In genomic region chrX:84932715-84933473, GRCm38 (mm10) we compare ENCODE assay signal across 9 mouse cellular contexts.
DNase-seq lines count a peak whose midpoint lies in the region; ATAC-seq lines count a peak whose summit lies in the region.
"Had no signal": no experiment of that assay in that cellular context is flagged by ENCODE, and none has a peak within 500 bp of the region (broad histone marks: within the 10 kb centered on the region; RNA-seq: fewer than 3 reads in every experiment).

No protein-coding gene starts in this region.

- no peaks in the 10 kb centered on the region for H3K36me3 ChIP-seq in heart, embryonic 11.5 days (ENCODE audit: control insufficient read depth, insufficient read depth, low read length)
- no peaks in the 10 kb centered on the region for H3K36me3 ChIP-seq in liver, embryonic 12.5 days
- H3K36me3 ChIP-seq: neural tube, embryonic 12.5 days had no signal

- no peaks in the 10 kb centered on the region for H3K9me3 ChIP-seq in heart, embryonic 11.5 days (replicated peaks; ENCODE audit: control insufficient read depth, low read length)
- no peaks in the 10 kb centered on the region for H3K9me3 ChIP-seq in liver, embryonic 12.5 days (replicated peaks)
- H3K9me3 ChIP-seq: neural tube, embryonic 12.5 days had no signal

- H3K4me3 ChIP-seq in heart, embryonic 11.5 days (ENCODE audit: low read depth, low read length), result no peak overlapping the region
- no peak overlapping the region for H3K4me3 ChIP-seq in liver, embryonic 12.5 days
- H3K4me3 ChIP-seq: neural tube, embryonic 12.5 days had no signal

- no peak overlapping the region for H3K27ac ChIP-seq in heart, embryonic 11.5 days (ENCODE audit: low read depth, low read length)
- no peak overlapping the region for H3K27ac ChIP-seq in liver, embryonic 12.5 days
- H3K27ac ChIP-seq: neural tube, embryonic 12.5 days had no signal

- WGBS in heart, embryonic 11.5 days (ENCODE audit: insufficient replicate concordance), result 70% methylated on average over 10 of the region's 10 CpGs
- WGBS in liver, embryonic 12.5 days (ENCODE audit: insufficient replicate concordance), result 64% methylated on average over 10 of the region's 10 CpGs

- no peaks in the 10 kb centered on the region for H3K4me1 ChIP-seq in heart, embryonic 11.5 days (ENCODE audit: control insufficient read depth, insufficient read depth, low read length)
- H3K4me1 ChIP-seq in liver, embryonic 12.5 days, result no peaks in the 10 kb centered on the region
- H3K4me1 ChIP-seq: neural tube, embryonic 12.5 days had no signal

- intact Hi-C loops in heart, postnatal 10 days (cut with DNase I), result no loop called here

- no peaks in the 10 kb centered on the region for H3K27me3 ChIP-seq in heart, embryonic 11.5 days (ENCODE audit: control insufficient read depth, insufficient read depth, low read length)
- H3K27me3 ChIP-seq in liver, embryonic 12.5 days (replicated peaks), result no peaks in the 10 kb centered on the region
- H3K27me3 ChIP-seq: neural tube, embryonic 12.5 days had no signal

- DNase-seq in heart, postnatal 10 days, result peak; percentile 4 to 11
- DNase-seq in gonadal fat pad, adult 2 months (ENCODE audit: low read depth), result peak; percentile 5
- peak; percentile 16 for DNase-seq in lung, postnatal 10 days
- no peak for DNase-seq in kidney, postnatal 25 days
- DNase-seq in T-cell, adult 2 months (ENCODE audit: low spot score), result no peak

- H3K9ac ChIP-seq in heart, embryonic 11.5 days (ENCODE audit: low read depth, low read length), result no peak overlapping the region
- no peak overlapping the region for H3K9ac ChIP-seq in liver, embryonic 12.5 days
- H3K9ac ChIP-seq: neural tube, embryonic 12.5 days had no signal

- ATAC-seq in heart, embryonic 11.5 days (replicated peaks; ENCODE audit: insufficient number of reproducible peaks, low FRiP score, low TSS enrichment), result no peak
- peak; percentile 90 for ATAC-seq in cerebellum, adult (ENCODE audit: insufficient number of reproducible peaks, low FRiP score, low TSS enrichment)
- ATAC-seq in liver, embryonic 12.5 days, result no peak

- no peak overlapping the region for H3K4me2 ChIP-seq in heart, embryonic 11.5 days
- no peak overlapping the region for H3K4me2 ChIP-seq in liver, embryonic 12.5 days
- H3K4me2 ChIP-seq: neural tube, embryonic 12.5 days had no signal

Comparison
In these comparisons a context has a peak if more than half of its experiments do, and no peak if none do; other contexts are left out.
1. DNase-seq: peak in heart, postnatal 10 days (2 of 2), gonadal fat pad, adult 2 months (single experiment) and lung, postnatal 10 days (single experiment); none in kidney, postnatal 25 days (0 of 2) and T-cell, adult 2 months (single experiment).